Mouse (Mus musculus) embryonic fibroblast, embryonic 13.5 days (primary cell): ENCODE data around the gene Gm5460.

Experiments
- CTCF ChIP-seq: IDR thresholded peaks from 2 replicates; pipeline ENCODE4 v1.5.1; 2011; ENCODE audit warnings: mild to moderate bottlenecking, control low read depth, low read length, moderate library complexity, borderline replicate concordance; ENCODE audit not compliant: insufficient read depth
- POLR2A ChIP-seq: IDR thresholded peaks from 2 replicates; pipeline ENCODE4 v1.6.1; 2011; ENCODE audit warnings: low read depth, mild to moderate bottlenecking, control low read depth, low read length, moderate library complexity

DNA sequence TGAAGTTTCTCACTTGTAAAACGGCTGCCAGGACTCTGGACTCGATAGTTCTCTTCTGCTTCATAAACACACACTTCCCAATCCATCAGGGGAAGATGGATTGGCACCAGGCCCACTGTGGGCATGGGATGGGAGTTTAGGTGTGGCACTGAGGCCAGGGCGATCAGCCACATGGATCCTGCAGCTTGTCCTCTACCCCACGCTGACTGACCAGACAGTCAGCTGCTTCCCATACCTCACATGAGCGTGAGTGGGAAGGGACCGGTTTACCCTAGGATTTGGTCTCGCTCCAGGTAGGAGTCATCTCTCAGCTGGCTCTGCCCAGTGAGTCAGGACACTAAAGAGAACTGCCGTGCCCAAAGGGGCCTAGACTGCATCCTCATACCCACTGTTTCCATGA lies 73.2 kb downstream of the Gm5460 start:
- TF ChIP-seq CTCF = no peak
- TF ChIP-seq POLR2A = no peak
